Mouse (Mus musculus) brown adipose tissue, adult 24 weeks (tissue): ENCODE results near the gene Prkg2. TPM values are rescaled to one million over a fixed set of nuclear protein-coding genes. Genes with fewer than 3 reads are reported as not detected.

Experiments used
- H3K27ac ChIP-seq: fragments of 200-500 bp; replicated peaks from 2 replicates; pipeline ENCODE4 v1.5.1; 2012; ENCODE audit warnings: low read depth, mild to moderate bottlenecking, low read length
- H3K4me1 ChIP-seq: fragments of 200-500 bp; 2 replicates; pipeline ENCODE4 v1.6.1; 2012; ENCODE audit warnings: low read length, mixed read lengths; ENCODE audit not compliant: control insufficient read depth, insufficient read depth, insufficient read length
- H3K4me3 ChIP-seq: fragments of 200-500 bp; 2 replicates; pipeline ENCODE4 v1.5.1; 2012; ENCODE audit warnings: low read depth, mild to moderate bottlenecking, low read length, moderate library complexity; ENCODE audit not compliant: insufficient read depth
- polyA plus RNA-seq: library from polyadenylated mRNA; stranded (reverse); fragments of >200 nt; gene quantifications from 2 replicates; pipeline ENCODE4 v1.2.4, GENCODE M21; 2012; ENCODE audit not compliant: missing spikeins, insufficient read depth, insufficient read length

The Prkg2 gene
- polyA plus RNA-seq, 1 experiment, result 0.55 TPM

- H3K27ac ChIP-seq, result no peak overlapping the region
- H3K4me3 ChIP-seq, result no peak overlapping the region
- H3K4me1 ChIP-seq, result no peaks in the 10 kb centered on the region
These were observed 139.2 kb downstream of the Prkg2 start for GRCm38 (mm10) chr5:98897946-98898345.

GRCm38 (mm10) chr5:98894281-98894680, 142.9 kb downstream of the Prkg2 start:
- H3K4me3 ChIP-seq, result no peak overlapping the region
- no peaks in the 10 kb centered on the region for H3K4me1 ChIP-seq
- no peak overlapping the region for H3K27ac ChIP-seq

- H3K4me3 ChIP-seq, result no peak overlapping the region
- no peak overlapping the region for H3K27ac ChIP-seq
- H3K4me1 ChIP-seq, result no peaks in the 10 kb centered on the region
These were observed 146.6 kb downstream of the Prkg2 start for GRCm38 (mm10) chr5:98890544-98891050.

GRCm38 (mm10) chr5:98882096-98882495, 155.1 kb downstream of the Prkg2 start:
- no peak overlapping the region for H3K27ac ChIP-seq
- H3K4me1 ChIP-seq, result no peaks in the 10 kb centered on the region
- no peak overlapping the region for H3K4me3 ChIP-seq

Other genes starting within 250 kb of the Prkg2 start
- 1.1 and 1.9 TPM in 2 replicates for gene Bmp3, start 182.9 kb downstream of the Prkg2 start, polyA plus RNA-seq